Mouse (Mus musculus) small intestine, adult 2 months (tissue): ENCODE measurements around the gene Twf1. TPM values are rescaled to one million over a fixed set of nuclear protein-coding genes. Genes with fewer than 3 reads are reported as not detected.

Experiments used
- H3K27ac ChIP-seq: fragments of 200-500 bp; 2 replicates; pipeline ENCODE4 v1.5.1; 2012; ENCODE audit warnings: low read depth, low read length, control low read depth, inconsistent platforms; ENCODE audit not compliant: insufficient read depth
- H3K27me3 ChIP-seq: fragments of 200-500 bp; 2 replicates; pipeline ENCODE4 v1.6.1; 2012; ENCODE audit warnings: mild to moderate bottlenecking, moderate library complexity, low read length, inconsistent platforms; ENCODE audit not compliant: control insufficient read depth, insufficient read depth
- H3K36me3 ChIP-seq: fragments of 200-500 bp; 2 replicates; pipeline ENCODE4 v1.6.1; 2012; ENCODE audit warnings: mild to moderate bottlenecking, low read length, control low read depth, inconsistent platforms; ENCODE audit not compliant: control insufficient read depth, insufficient read depth
- H3K4me1 ChIP-seq: fragments of 200-500 bp; 2 replicates; pipeline ENCODE4 v1.6.1; 2012; ENCODE audit warnings: low read length, inconsistent platforms, mixed read lengths; ENCODE audit not compliant: control insufficient read depth, insufficient read depth, insufficient read length
- H3K4me3 ChIP-seq: fragments of 200-500 bp; 2 replicates; pipeline ENCODE4 v1.5.1; 2012; ENCODE audit warnings: low read depth, mild to moderate bottlenecking, control low read depth, inconsistent platforms, low read length, moderate library complexity
- CTCF ChIP-seq: fragments of 200-500 bp; IDR thresholded peaks from 2 replicates; pipeline ENCODE4 v1.5.1; 2012; ENCODE audit warnings: low read depth, mild to moderate bottlenecking, control low read depth, inconsistent platforms, low read length, moderate library complexity, mixed read lengths; ENCODE audit not compliant: insufficient replicate concordance, insufficient read length; ENCODE audit errors: extremely low read depth
- POLR2A ChIP-seq: fragments of 200-500 bp; IDR thresholded peaks from 2 replicates; pipeline ENCODE4 v1.6.1; 2012; ENCODE audit warnings: low read depth, mild to moderate bottlenecking, control low read depth, inconsistent platforms, low read length, moderate library complexity
- WGBS: fragments of 180-500 bp; shearing (Covaris S2); methylation state at CpG from one replicate; pipeline ENCODE4 v1.1.7; 2018; 5-methylcytosine and 5-hydroxymethylcytosine counted together
- polyA plus RNA-seq: library from polyadenylated mRNA; depleted of rRNA; stranded (reverse); fragments of >200 nt; gene quantifications from 2 replicates; pipeline ENCODE4 v1.2.3, GENCODE M21; 2012

The Twf1 gene
- polyA plus RNA-seq, 1 experiment: 42.5 TPM

- no peak for TF ChIP-seq POLR2A
- H3K27me3 ChIP-seq: no peaks in the 10 kb centered on the region
- H3K36me3 ChIP-seq: peaks cover 8% of the 10 kb centered on the region
- no peak overlapping the region for H3K27ac ChIP-seq
- H3K4me1 ChIP-seq: peaks cover 8% of the 10 kb centered on the region; the same call in 1 of the 2 replicates
- 66% methylated on average over 4 of the region's 4 CpGs for WGBS
- no peak overlapping the region for H3K4me3 ChIP-seq
Observed at GRCm38 (mm10) chr15:94574566-94575268, 15.0 kb downstream of the Twf1 start.

GRCm38 (mm10) chr15:94572746-94573145 lies 16.9 kb downstream of the Twf1 start:
- TF ChIP-seq CTCF: no peak
- TF ChIP-seq POLR2A: no peak
- H3K4me1 ChIP-seq: peaks cover 16% of the 10 kb centered on the region
- no peak overlapping the region for H3K4me3 ChIP-seq
- WGBS: 81% methylated on average over 8 of the region's 8 CpGs
- no peak overlapping the region for H3K27ac ChIP-seq
- no peaks in the 10 kb centered on the region for H3K27me3 ChIP-seq
- H3K36me3 ChIP-seq: peaks cover 1% of the 10 kb centered on the region; the same call in 1 of the 2 replicates

- H3K36me3 ChIP-seq: peaks cover 8% of the 10 kb centered on the region
- no peaks in the 10 kb centered on the region for H3K27me3 ChIP-seq
- H3K4me3 ChIP-seq: no peak overlapping the region
- TF ChIP-seq POLR2A (no peak), CTCF (no peak)
- WGBS: 56% methylated on average over 4 of the region's 4 CpGs
- no peak overlapping the region for H3K27ac ChIP-seq
- peaks cover 17% of the 10 kb centered on the region for H3K4me1 ChIP-seq
Observed at GRCm38 (mm10) chr15:94571501-94571900, 18.2 kb downstream of the Twf1 start.

- no peak for TF ChIP-seq POLR2A
- TF ChIP-seq CTCF: no peak
- peaks cover 19% of the 10 kb centered on the region for H3K36me3 ChIP-seq
- H3K4me1 ChIP-seq: peaks cover 21% of the 10 kb centered on the region
- WGBS: 31% methylated on average over 10 of the region's 10 CpGs
- H3K27me3 ChIP-seq: no peaks in the 10 kb centered on the region
- H3K27ac ChIP-seq: peak overlapping the region; percentile 29; the same call in 1 of the 2 replicates
- no peak overlapping the region for H3K4me3 ChIP-seq
Observed at GRCm38 (mm10) chr15:94568496-94569182, 21.1 kb downstream of the Twf1 start.

GRCm38 (mm10) chr15:94565854-94566253 lies 23.8 kb downstream of the Twf1 start:
- Histone ChIP-seq H3K27me3 (no peaks in the 10 kb centered on the region), H3K27ac (no peak overlapping the region), H3K4me1 (peaks cover 20% of the 10 kb centered on the region), H3K36me3 (peaks cover 30% of the 10 kb centered on the region), H3K4me3 (no peak overlapping the region)
- no peak for TF ChIP-seq CTCF
- no peak for TF ChIP-seq POLR2A
- WGBS: 76% methylated on average over 9 of the region's 9 CpGs

- H3K4me1 ChIP-seq: peaks cover 13% of the 10 kb centered on the region
- peaks cover 38% of the 10 kb centered on the region for H3K36me3 ChIP-seq
- no peak overlapping the region for H3K4me3 ChIP-seq
- 49% methylated on average over 2 of the region's 2 CpGs for WGBS
- no peak overlapping the region for H3K27ac ChIP-seq
- TF ChIP-seq POLR2A (no peak), CTCF (no peak)
- H3K27me3 ChIP-seq: no peaks in the 10 kb centered on the region
Observed at GRCm38 (mm10) chr15:94564909-94565308, 24.8 kb downstream of the Twf1 start.

GRCm38 (mm10) chr15:94558895-94559656 lies 30.6 kb downstream of the Twf1 start:
- Histone ChIP-seq H3K4me3 (no peak overlapping the region), H3K36me3 (peaks cover 39% of the 10 kb centered on the region), H3K4me1 (peaks cover 3% of the 10 kb centered on the region; the same call in 1 of the 2 replicates), H3K27ac (peak overlapping the region; percentile 85), H3K27me3 (no peaks in the 10 kb centered on the region)
- TF ChIP-seq POLR2A: no peak
- TF ChIP-seq CTCF: no peak
- WGBS: 23% methylated on average over 17 of the region's 17 CpGs
